Mouse (Mus musculus): ENCODE measurements around the gene Gsdma. TPM values are rescaled to one million over a fixed set of nuclear protein-coding genes. Genes with fewer than 3 reads are reported as not detected.
"Not testable (repeated sequence)": the region's sequence is repeated elsewhere in the genome, so short reads cannot be mapped to it uniquely, and the experiment has no call there.

Gsdma gene
- polyA plus RNA-seq, 1 experiment from 2014 or later, result not detected

- Histone ChIP-seq H3K4me2 (no peak overlapping the region), H3K4me3 (ENCODE audit: low read depth, low read length) (no peak overlapping the region), H3K36me3 (ENCODE audit: control insufficient read depth, insufficient read depth, low read length) (no peaks in the 10 kb centered on the region), H3K9ac (ENCODE audit: low read depth, low read length) (no peak overlapping the region), H3K4me1 (ENCODE audit: control insufficient read depth, insufficient read depth, low read length) (no peaks in the 10 kb centered on the region), H3K9me3 (replicated peaks; ENCODE audit: control insufficient read depth, low read length) (no peaks in the 10 kb centered on the region), H3K27me3 (ENCODE audit: control insufficient read depth, insufficient read depth, low read length) (peaks cover 18% of the 10 kb centered on the region), H3K27ac (ENCODE audit: low read depth, low read length) (no peak overlapping the region)
- 45% methylated on average over 5 of the region's 5 CpGs for WGBS (ENCODE audit: insufficient replicate concordance)
- ATAC-seq (replicated peaks; ENCODE audit: insufficient number of reproducible peaks, low FRiP score, low TSS enrichment), result no peak
Measured at GRCm38 (mm10) chr11:98671857-98672256, 7.7 kb downstream of the Gsdma start.

DNA sequence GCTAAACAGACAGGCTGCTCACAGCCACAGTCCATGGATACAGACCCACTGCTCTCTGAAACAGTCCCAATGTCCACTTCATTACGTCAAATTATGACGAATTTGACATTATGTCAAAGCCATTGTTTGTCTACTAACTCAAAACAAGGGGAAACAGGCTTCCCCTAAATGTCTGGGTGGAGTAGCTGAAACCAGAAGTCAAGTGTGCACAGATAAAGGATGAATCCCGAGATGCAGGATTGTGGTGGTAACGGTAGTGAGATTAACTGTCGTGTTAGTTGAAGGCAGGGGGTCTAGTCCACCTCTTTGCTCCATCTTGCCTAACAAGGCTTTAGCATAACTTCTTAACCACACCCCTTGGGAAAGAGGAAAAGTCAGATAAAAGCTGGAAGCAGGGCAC is 8.3 kb downstream of the Gsdma start:
- Histone ChIP-seq H3K4me2 (no peak overlapping the region), H3K4me3 (ENCODE audit: low read depth, low read length) (no peak overlapping the region), H3K36me3 (ENCODE audit: control insufficient read depth, insufficient read depth, low read length) (no peaks in the 10 kb centered on the region), H3K27ac (ENCODE audit: low read depth, low read length) (no peak overlapping the region), H3K9ac (ENCODE audit: low read depth, low read length) (no peak overlapping the region), H3K4me1 (ENCODE audit: control insufficient read depth, insufficient read depth, low read length) (no peaks in the 10 kb centered on the region), H3K9me3 (replicated peaks; ENCODE audit: control insufficient read depth, low read length) (no peaks in the 10 kb centered on the region), H3K27me3 (ENCODE audit: control insufficient read depth, insufficient read depth, low read length) (peaks cover 13% of the 10 kb centered on the region)
- whole genome bisulfite sequencing (ENCODE audit: insufficient replicate concordance), result 73% methylated on average over 5 of the region's 5 CpGs
- no peak for ATAC-seq (replicated peaks; ENCODE audit: insufficient number of reproducible peaks, low FRiP score, low TSS enrichment)

DNA sequence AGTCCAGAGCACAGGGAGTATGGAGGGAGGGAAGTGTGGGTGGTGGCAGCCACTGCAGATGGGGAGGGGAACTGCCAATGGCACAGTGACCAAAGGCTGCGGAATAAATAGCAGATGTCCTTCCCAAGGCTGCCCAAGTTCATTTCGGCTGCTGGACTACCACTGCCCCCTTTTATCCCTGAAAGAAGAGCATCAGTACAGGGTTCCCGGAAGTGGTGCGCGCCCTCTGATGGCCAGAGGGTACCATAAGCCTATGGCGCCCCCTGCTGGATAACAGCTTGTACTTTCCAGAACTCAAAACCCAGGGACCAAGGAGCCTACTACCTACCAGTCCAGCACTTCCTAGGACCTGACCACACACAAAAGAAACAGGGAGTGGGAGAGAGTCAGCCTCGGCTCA is 9.0 kb downstream of the Gsdma start:
- H3K4me3 ChIP-seq (ENCODE audit: low read depth, low read length), result not testable (repeated sequence)

GRCm38 (mm10) chr11:98675829-98676363 is 11.7 kb downstream of the Gsdma start:
- WGBS (ENCODE audit: insufficient replicate concordance), result 30% methylated on average over 7 of the region's 7 CpGs
- Histone ChIP-seq H3K27ac (ENCODE audit: low read depth, low read length) (no peak overlapping the region), H3K4me1 (ENCODE audit: control insufficient read depth, insufficient read depth, low read length) (no peaks in the 10 kb centered on the region), H3K9ac (ENCODE audit: low read depth, low read length) (no peak overlapping the region), H3K36me3 (ENCODE audit: control insufficient read depth, insufficient read depth, low read length) (no peaks in the 10 kb centered on the region), H3K9me3 (replicated peaks; ENCODE audit: control insufficient read depth, low read length) (no peaks in the 10 kb centered on the region), H3K4me3 (ENCODE audit: low read depth, low read length) (no peak overlapping the region), H3K4me2 (no peak overlapping the region), H3K27me3 (ENCODE audit: control insufficient read depth, insufficient read depth, low read length) (peaks cover 4% of the 10 kb centered on the region; the same call in 1 of the 2 replicates)
- ATAC-seq (replicated peaks; ENCODE audit: insufficient number of reproducible peaks, low FRiP score, low TSS enrichment), result no peak

More for the DNA sequence above, 9.0 kb downstream of the Gsdma start:
- not testable (repeated sequence) for H3K9ac ChIP-seq (ENCODE audit: low read depth, low read length); H3K36me3 ChIP-seq (ENCODE audit: control insufficient read depth, insufficient read depth, low read length); H3K4me2 ChIP-seq; H3K27me3 ChIP-seq (ENCODE audit: control insufficient read depth, insufficient read depth, low read length); H3K4me1 ChIP-seq (ENCODE audit: control insufficient read depth, insufficient read depth, low read length); H3K27ac ChIP-seq (ENCODE audit: low read depth, low read length); ATAC-seq (replicated peaks; ENCODE audit: insufficient number of reproducible peaks, low FRiP score, low TSS enrichment); H3K9me3 ChIP-seq (replicated peaks; ENCODE audit: control insufficient read depth, low read length)
- WGBS (ENCODE audit: insufficient replicate concordance), result 3% methylated on average over 6 of the region's 7 CpGs

DNA sequence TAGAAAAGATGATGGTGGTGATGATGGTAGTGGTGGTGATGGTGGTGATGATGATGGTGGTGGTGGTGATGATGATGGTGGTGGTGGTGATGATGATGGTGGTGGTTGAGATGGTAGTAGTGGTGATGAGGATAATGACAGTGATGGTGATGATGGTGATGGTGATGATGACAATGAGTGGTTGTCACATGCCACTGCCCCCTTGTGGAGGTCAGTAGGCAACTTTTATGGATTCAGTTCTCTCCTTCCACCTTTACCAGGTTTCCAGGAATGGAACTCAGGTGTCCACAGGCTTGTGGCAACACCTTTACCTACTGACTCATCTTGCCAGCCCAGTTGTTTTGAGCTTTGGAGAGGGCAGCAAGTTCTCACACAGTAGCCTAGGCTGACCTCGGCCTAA is 15.9 kb downstream of the Gsdma start:
- Histone ChIP-seq H3K4me1 (ENCODE audit: control insufficient read depth, insufficient read depth, low read length) (peaks cover 7% of the 10 kb centered on the region; the same call in 1 of the 2 replicates), H3K4me3 (ENCODE audit: low read depth, low read length) (no peak overlapping the region), H3K9ac (ENCODE audit: low read depth, low read length) (no peak overlapping the region), H3K27me3 (ENCODE audit: control insufficient read depth, insufficient read depth, low read length) (no peaks in the 10 kb centered on the region), H3K4me2 (no peak overlapping the region), H3K9me3 (replicated peaks; ENCODE audit: control insufficient read depth, low read length) (no peaks in the 10 kb centered on the region), H3K27ac (ENCODE audit: low read depth, low read length) (no peak overlapping the region), H3K36me3 (ENCODE audit: control insufficient read depth, insufficient read depth, low read length) (no peaks in the 10 kb centered on the region)
- WGBS (ENCODE audit: insufficient replicate concordance), result 95% methylated on average over 1 of the region's 1 CpGs
- no peak for ATAC-seq (replicated peaks; ENCODE audit: insufficient number of reproducible peaks, low FRiP score, low TSS enrichment)

- H3K36me3 ChIP-seq (ENCODE audit: control insufficient read depth, insufficient read depth, low read length); ATAC-seq (replicated peaks; ENCODE audit: insufficient number of reproducible peaks, low FRiP score, low TSS enrichment); H3K27me3 ChIP-seq (ENCODE audit: control insufficient read depth, insufficient read depth, low read length); H3K27ac ChIP-seq (ENCODE audit: low read depth, low read length); H3K4me2 ChIP-seq; H3K9ac ChIP-seq (ENCODE audit: low read depth, low read length); H3K4me1 ChIP-seq (ENCODE audit: control insufficient read depth, insufficient read depth, low read length); H3K4me3 ChIP-seq (ENCODE audit: low read depth, low read length); H3K9me3 ChIP-seq (replicated peaks; ENCODE audit: control insufficient read depth, low read length): not testable (repeated sequence)
- WGBS (ENCODE audit: insufficient replicate concordance), result 86% methylated on average over 4 of the region's 4 CpGs
Measured at GRCm38 (mm10) chr11:98680595-98680994, 16.4 kb downstream of the Gsdma start.

DNA sequence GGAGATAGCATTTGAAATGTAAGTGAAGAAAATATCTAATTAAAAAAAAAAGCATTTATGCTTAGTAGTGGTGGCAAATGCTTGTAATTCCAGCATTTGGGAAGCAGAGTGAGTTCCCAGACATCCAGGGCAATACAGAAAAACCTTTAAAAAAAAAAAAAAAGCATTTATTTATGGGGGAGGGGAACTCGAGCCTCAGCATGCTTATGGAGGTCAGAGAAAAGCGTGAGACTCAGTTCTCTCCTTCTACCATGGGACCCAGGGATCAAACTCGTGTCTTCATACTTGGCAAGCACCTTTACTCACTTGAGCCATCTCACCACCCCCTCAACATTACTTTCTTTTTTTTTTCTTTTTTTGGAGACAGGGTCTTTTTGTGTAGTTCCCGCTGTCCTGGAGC is 17.0 kb downstream of the Gsdma start:
- no peak overlapping the region for H3K9ac ChIP-seq (ENCODE audit: low read depth, low read length)
- 74% methylated on average over 4 of the region's 4 CpGs for WGBS (ENCODE audit: insufficient replicate concordance)
- H3K4me1 ChIP-seq (ENCODE audit: control insufficient read depth, insufficient read depth, low read length), result peaks cover 7% of the 10 kb centered on the region; the same call in 1 of the 2 replicates
- H3K4me3 ChIP-seq (ENCODE audit: low read depth, low read length), result no peak overlapping the region
- no peak overlapping the region for H3K27ac ChIP-seq (ENCODE audit: low read depth, low read length)
- H3K9me3 ChIP-seq (replicated peaks; ENCODE audit: control insufficient read depth, low read length), result no peaks in the 10 kb centered on the region
- no peaks in the 10 kb centered on the region for H3K27me3 ChIP-seq (ENCODE audit: control insufficient read depth, insufficient read depth, low read length)
- peaks cover 4% of the 10 kb centered on the region for H3K36me3 ChIP-seq (ENCODE audit: control insufficient read depth, insufficient read depth, low read length)
- no peak for ATAC-seq (replicated peaks; ENCODE audit: insufficient number of reproducible peaks, low FRiP score, low TSS enrichment)
- peak overlapping the region; percentile 88; the same call in 1 of the 2 replicates for H3K4me2 ChIP-seq

- 4% methylated on average over 45 of the region's 45 CpGs for WGBS (ENCODE audit: insufficient replicate concordance)
- Histone ChIP-seq H3K9me3 (replicated peaks; ENCODE audit: control insufficient read depth, low read length) (no peaks in the 10 kb centered on the region), H3K9ac (ENCODE audit: low read depth, low read length) (peak within 1 kb of the TSS; percentile 97), H3K36me3 (ENCODE audit: control insufficient read depth, insufficient read depth, low read length) (peaks cover 13% of the 10 kb centered on the region), H3K27me3 (ENCODE audit: control insufficient read depth, insufficient read depth, low read length) (no peaks in the 10 kb centered on the region), H3K4me2 (peak within 1 kb of the TSS; percentile 88), H3K27ac (ENCODE audit: low read depth, low read length) (peak within 1 kb of the TSS; percentile 72), H3K4me3 (ENCODE audit: low read depth, low read length) (peak within 1 kb of the TSS; percentile 99), H3K4me1 (ENCODE audit: control insufficient read depth, insufficient read depth, low read length) (peaks cover 7% of the 10 kb centered on the region; the same call in 1 of the 2 replicates)
- ATAC-seq (replicated peaks; ENCODE audit: insufficient number of reproducible peaks, low FRiP score, low TSS enrichment), result peak; percentile 90
Measured at GRCm38 (mm10) chr11:98681786-98682745, 17.9 kb downstream of the Gsdma start, which contains the start of gene Psmd3. TSS of gene Psmd3 (plus strand) at chr11:98682554.

Measured in heart, embryonic 11.5 days (tissue).